Mouse (Mus musculus): Measurements from ENCODE around the gene Atad1. TPM values are rescaled to one million over a fixed set of nuclear protein-coding genes. Genes with fewer than 3 reads are reported as not detected.
"Not testable (repeated sequence)": the region's sequence is repeated elsewhere in the genome, so short reads cannot be mapped to it uniquely, and the experiment has no call there.

Gene Atad1
- polyA plus RNA-seq (2015; fragmentation: Nextera tagmentation; extraction: Ambion mirVana), result 54.5 and 55.2 TPM in 2 replicates

DNA sequence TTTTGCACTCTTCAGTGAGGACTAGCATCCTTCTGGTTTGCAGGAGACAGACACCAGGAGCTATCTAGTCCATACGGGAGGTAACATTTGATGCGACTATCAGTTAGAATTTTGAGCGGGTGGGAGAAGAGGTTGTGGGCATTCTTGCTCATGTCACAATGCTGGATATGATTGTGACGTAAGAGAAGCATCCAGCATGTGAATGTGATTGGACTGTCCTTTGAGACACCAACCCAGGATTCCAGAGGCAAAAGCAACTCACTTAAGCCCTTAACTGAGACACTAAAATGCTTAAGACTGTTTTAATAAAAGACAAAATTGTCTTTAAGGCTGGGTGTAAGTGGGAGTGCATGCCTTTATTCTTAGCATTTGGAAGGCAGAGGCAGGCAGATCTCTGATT, at the start of gene Atad1:
TSS of gene Atad1 (minus strand) at position 101 of the 400 bp plus-strand sequence.
- no peak within 1 kb of the TSS for H3K4me2 ChIP-seq
- ATAC-seq (ENCODE audit: insufficient number of reproducible peaks, low FRiP score, low TSS enrichment, low read depth), result no peak
- WGBS, result 87% methylated on average over 4 of the region's 4 CpGs

DNA sequence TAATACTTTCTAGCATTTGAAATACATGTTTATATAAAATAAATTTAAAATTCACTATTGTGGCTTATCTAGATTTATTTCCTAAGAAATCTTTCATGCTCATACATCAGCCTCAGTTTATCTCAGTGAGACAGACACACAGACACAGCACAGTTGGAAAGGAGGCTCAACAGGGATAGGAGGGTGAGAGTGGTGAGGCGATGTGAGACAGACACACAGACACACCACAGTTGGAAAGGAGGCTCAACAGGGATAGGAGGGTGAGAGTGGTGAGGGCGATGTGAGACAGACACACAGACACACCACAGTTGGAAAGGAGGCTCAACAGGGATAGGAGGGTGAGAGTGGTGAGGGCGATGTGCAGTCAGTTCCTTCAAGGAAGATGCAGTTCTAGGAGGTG, 48.4 kb upstream of the Atad1 start:
- not testable (repeated sequence) for H3K4me2 ChIP-seq; H3K27ac ChIP-seq; H3K4me3 ChIP-seq; H3K36me3 ChIP-seq; H3K27me3 ChIP-seq; H3K9me3 ChIP-seq; H3K9ac ChIP-seq; ATAC-seq (ENCODE audit: insufficient number of reproducible peaks, low FRiP score, low TSS enrichment, low read depth)
- WGBS, result 93% methylated on average over 3 of the region's 3 CpGs
- peaks cover 11% of the 10 kb centered on the region for H3K4me1 ChIP-seq

More for the DNA sequence above, at the start of gene Atad1:
- no peaks in the 10 kb centered on the region for H3K4me1 ChIP-seq
- H3K27me3 ChIP-seq, result no peaks in the 10 kb centered on the region
- no peak within 1 kb of the TSS for H3K9ac ChIP-seq
- H3K36me3 ChIP-seq, result no peaks in the 10 kb centered on the region
- H3K4me3 ChIP-seq, result no peak within 1 kb of the TSS
- no peaks in the 10 kb centered on the region for H3K9me3 ChIP-seq
- no peak within 1 kb of the TSS for H3K27ac ChIP-seq

DNA sequence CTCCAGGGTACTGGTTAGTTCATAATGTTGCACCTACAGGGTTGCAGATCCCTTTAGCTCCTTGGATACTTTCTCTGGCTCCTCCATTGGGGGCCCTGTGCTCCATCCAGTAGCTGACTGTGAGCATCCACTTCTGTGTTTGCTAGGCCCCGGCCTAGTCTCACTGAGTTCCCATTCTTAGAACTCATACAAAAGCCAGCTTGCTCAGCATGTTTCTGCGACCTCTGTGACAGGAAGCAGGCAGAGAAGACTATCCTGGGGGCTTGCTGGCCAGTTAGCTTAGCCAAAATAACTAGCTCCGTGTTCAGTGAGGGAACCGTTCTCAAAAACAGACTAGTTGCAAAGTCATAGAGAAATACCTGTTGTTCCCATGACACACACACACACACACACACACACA, 47.8 kb upstream of the Atad1 start:
- H3K4me3 ChIP-seq, result not testable (repeated sequence)

DNA sequence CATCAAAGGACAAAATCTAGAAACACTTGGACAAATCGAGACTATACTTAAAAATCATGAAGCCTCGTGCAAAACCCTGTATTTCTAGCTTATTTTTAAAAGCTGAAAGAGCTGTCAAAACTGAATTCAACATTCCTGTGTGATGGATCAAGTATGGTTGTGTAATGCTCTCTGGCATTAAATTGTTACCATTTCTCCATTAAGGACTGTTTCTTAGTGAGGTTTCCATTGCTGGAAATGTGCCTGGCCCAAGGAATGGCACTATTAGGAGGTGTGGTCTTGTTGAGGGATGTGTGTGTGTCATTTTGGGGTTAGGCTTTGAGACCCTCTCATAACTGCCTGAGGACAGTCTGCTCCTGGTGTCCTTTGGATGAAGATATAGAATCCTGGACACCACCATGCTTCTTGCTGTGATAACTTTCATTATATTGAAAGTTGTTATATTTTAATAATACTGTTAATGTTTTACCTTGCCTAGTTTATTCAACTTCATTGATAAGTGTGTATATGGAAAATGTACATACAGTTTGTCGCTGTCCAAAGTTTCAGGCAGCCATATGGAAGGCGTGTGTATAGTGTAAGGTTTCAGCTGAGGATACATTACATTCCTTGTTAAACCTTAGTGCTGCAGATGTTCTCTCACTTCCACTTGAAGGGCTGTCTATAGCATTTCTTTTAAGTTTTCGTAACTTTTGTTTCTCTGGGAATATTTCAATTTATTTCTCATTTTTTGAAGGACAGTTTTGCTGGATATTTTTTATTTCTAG, 41.9 kb upstream of the Atad1 start:
- no peak overlapping the region for H3K4me3 ChIP-seq
- H3K27me3 ChIP-seq, result no peaks in the 10 kb centered on the region
- H3K36me3 ChIP-seq, result peaks cover 5% of the 10 kb centered on the region; the same call in 1 of the 2 replicates
- H3K9me3 ChIP-seq, result no peaks in the 10 kb centered on the region
- no peak overlapping the region for H3K9ac ChIP-seq
- H3K4me1 ChIP-seq, result no peaks in the 10 kb centered on the region
- ATAC-seq (ENCODE audit: insufficient number of reproducible peaks, low FRiP score, low TSS enrichment, low read depth), result no peak
- no peak overlapping the region for H3K27ac ChIP-seq
- WGBS, result 66% methylated on average over 5 of the region's 5 CpGs
- H3K4me2 ChIP-seq, result no peak overlapping the region

More for the DNA sequence above, 47.8 kb upstream of the Atad1 start:
- 68% methylated on average over 4 of the region's 4 CpGs for WGBS
- ATAC-seq (ENCODE audit: insufficient number of reproducible peaks, low FRiP score, low TSS enrichment, low read depth); H3K36me3 ChIP-seq; H3K9me3 ChIP-seq; H3K27ac ChIP-seq; H3K27me3 ChIP-seq; H3K4me2 ChIP-seq; H3K9ac ChIP-seq; H3K4me1 ChIP-seq: not testable (repeated sequence)

DNA sequence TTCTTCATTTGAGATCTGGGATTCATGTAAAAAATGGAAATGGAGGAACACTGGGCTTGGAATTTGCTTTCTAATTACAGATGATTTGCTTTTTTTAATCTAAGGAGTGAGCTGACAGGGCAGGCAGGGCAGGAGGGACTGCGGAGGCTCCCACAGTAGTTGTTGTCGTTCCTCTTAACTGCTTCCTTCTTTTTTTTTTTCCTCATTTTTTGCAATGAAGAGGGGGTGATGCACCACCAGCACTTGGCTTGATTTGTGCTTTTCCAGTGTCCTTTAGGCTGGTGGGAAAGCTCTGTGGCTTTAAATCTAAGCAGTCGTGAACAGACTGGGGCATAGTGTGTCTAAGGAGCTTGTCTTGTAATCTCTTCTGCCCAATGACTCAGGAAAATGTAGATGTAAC, 39.5 kb upstream of the Atad1 start:
- no peaks in the 10 kb centered on the region for H3K36me3 ChIP-seq

DNA sequence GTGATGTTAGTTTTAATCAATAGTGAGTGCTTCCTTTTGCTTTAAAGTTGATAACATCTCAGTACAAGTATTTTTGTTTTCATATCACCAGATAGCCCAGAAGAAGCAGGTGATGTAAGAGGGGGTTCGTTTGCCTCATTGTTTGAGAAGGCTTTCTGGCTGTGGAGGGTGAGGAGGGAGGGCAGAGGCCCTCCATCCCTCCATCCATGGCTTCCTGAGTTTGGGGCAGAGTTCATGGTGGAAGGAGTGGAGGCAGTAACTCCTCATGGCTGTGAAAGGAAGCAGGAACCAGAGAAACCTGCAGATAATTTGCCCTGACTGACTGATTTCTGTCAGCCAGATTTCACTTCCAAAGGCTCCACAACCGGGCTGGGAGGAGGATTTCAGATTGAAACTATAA, 38.8 kb upstream of the Atad1 start:
- no peak overlapping the region for H3K4me2 ChIP-seq
- no peak overlapping the region for H3K27ac ChIP-seq
- no peaks in the 10 kb centered on the region for H3K4me1 ChIP-seq
- H3K27me3 ChIP-seq, result no peaks in the 10 kb centered on the region
- no peak overlapping the region for H3K4me3 ChIP-seq
- no peak for ATAC-seq (ENCODE audit: insufficient number of reproducible peaks, low FRiP score, low TSS enrichment, low read depth)
- WGBS, result 50% methylated on average over 2 of the region's 2 CpGs
- 0 out of 2 replicates have a peak, but pooled peaks cover 3% of the 10 kb centered on the region for H3K36me3 ChIP-seq
- no peaks in the 10 kb centered on the region for H3K9me3 ChIP-seq
- H3K9ac ChIP-seq, result no peak overlapping the region

More for the DNA sequence above, 39.5 kb upstream of the Atad1 start:
- no peaks in the 10 kb centered on the region for H3K9me3 ChIP-seq
- H3K4me1 ChIP-seq, result no peaks in the 10 kb centered on the region
- H3K27me3 ChIP-seq, result no peaks in the 10 kb centered on the region
- no peak overlapping the region for H3K4me3 ChIP-seq
- ATAC-seq (ENCODE audit: insufficient number of reproducible peaks, low FRiP score, low TSS enrichment, low read depth), result no peak
- WGBS, result 76% methylated on average over 3 of the region's 3 CpGs
- H3K27ac ChIP-seq, result no peak overlapping the region
- H3K4me2 ChIP-seq, result no peak overlapping the region
- no peak overlapping the region for H3K9ac ChIP-seq

DNA sequence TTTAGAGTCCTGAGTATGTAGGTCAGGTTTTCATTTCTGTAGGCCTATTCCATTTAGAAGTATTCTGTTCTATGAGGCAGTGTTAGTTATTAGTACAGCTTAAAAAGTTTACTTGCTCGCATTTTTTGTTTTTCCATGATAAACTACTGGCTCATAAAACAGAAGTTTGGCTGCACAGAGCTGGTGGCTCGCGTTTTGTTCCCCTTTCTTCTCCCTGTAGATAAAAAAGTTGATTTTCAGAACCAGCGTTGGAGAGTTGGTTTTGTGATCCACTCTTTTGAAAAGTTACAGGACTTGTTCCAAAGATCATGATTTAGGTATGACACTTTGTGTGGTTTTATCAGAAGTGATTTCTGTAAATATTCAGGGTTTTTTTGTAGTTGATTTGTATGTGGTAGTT, 22.9 kb upstream of the Atad1 start:
- Histone ChIP-seq H3K27ac (no peak overlapping the region), H3K4me3 (no peak overlapping the region), H3K4me1 (peaks cover 4% of the 10 kb centered on the region), H3K9ac (no peak overlapping the region), H3K9me3 (no peaks in the 10 kb centered on the region), H3K36me3 (no peaks in the 10 kb centered on the region), H3K27me3 (no peaks in the 10 kb centered on the region), H3K4me2 (no peak overlapping the region)
- no peak for ATAC-seq (ENCODE audit: insufficient number of reproducible peaks, low FRiP score, low TSS enrichment, low read depth)
- WGBS, result 68% methylated on average over 4 of the region's 4 CpGs

DNA sequence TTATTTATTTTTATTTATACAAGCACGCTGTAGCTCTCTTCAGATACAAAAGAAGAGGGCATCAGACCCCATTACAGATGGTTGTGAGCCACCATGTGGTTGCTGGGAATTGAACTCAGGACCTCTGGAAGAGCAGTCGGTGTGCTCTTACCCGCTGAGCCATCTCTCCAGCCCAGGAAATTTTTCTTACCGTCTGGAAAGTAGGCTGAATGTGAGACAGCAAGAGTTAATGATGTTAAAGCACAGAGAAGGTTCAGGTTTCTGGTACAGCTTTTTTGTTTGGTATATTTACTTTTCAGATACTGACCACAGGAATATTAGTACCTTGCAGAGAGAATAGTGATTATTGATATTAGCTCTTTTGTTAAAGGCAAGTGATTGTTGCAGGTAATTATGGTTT, 21.6 kb upstream of the Atad1 start:
- Histone ChIP-seq H3K36me3 (no peaks in the 10 kb centered on the region), H3K27me3 (no peaks in the 10 kb centered on the region), H3K4me3 (0 out of 2 replicates have a peak overlapping the region, but pooled peaks have one; percentile 29), H3K9me3 (no peaks in the 10 kb centered on the region), H3K9ac (no peak overlapping the region), H3K27ac (no peak overlapping the region), H3K4me1 (peaks cover 4% of the 10 kb centered on the region), H3K4me2 (no peak overlapping the region)
- ATAC-seq (ENCODE audit: insufficient number of reproducible peaks, low FRiP score, low TSS enrichment, low read depth), result no peak
- 61% methylated on average over 4 of the region's 4 CpGs for WGBS

DNA sequence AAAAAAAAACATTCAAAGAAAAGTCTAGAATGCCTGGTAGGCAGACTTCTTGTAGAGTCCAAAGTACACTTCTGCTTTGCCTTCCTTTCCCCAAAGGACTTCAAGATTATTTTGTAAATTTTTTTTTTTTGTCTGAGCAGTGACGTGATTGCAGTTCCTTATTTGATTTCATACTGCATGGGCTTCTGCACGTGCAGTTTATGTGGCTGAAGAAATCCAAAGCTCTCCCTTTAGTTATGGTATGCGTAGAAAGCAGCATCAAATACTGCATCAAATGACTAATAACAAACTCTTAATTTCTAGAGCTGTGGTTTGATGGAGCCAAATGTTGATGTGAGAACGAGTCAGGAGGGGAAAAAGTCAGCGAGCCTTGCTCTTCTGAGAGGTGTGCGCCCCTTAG, 20.9 kb upstream of the Atad1 start:
- Histone ChIP-seq H3K9ac (no peak overlapping the region), H3K9me3 (no peaks in the 10 kb centered on the region), H3K4me2 (peak overlapping the region; percentile 39), H3K4me1 (peaks cover 4% of the 10 kb centered on the region), H3K4me3 (peak overlapping the region; percentile 29), H3K27ac (no peak overlapping the region), H3K27me3 (no peaks in the 10 kb centered on the region), H3K36me3 (no peaks in the 10 kb centered on the region)
- ATAC-seq (ENCODE audit: insufficient number of reproducible peaks, low FRiP score, low TSS enrichment, low read depth), result no peak
- WGBS, result 36% methylated on average over 6 of the region's 6 CpGs

DNA sequence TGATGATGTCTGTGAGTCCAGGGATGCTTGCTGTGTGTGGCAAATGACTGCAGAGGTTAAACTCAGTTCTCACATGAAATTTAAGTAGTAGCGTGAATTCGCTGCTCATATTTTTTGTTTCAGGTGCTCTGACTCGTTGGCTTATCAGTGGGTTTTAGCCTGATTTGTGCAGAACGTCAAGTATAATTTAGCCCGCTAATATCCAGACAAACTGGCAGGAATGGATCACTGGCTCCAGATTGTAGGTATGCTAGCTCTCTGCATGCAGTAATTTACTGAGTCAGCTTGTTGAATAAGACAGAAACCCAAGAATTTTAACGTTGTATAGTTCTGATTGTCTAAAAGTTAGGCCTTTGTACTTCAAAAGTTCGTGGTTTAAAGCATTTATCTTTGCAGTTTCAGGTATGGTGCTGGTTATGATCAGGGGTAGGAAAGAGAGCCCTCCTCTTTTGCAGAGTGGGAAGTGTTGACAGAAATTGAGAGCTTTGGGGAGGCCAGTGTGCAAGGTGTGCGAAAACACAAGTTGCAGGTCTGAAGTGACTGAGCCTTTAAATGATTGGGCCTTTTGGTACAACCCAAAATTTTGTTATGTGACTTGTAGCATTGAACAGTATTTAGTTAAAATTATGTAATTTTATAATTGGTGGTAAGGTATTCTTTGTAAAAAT, 19.9 kb upstream of the Atad1 start:
- WGBS, result 5% methylated on average over 8 of the region's 8 CpGs
- peaks cover 9% of the 10 kb centered on the region for H3K27me3 ChIP-seq
- H3K4me2 ChIP-seq, result peak overlapping the region; percentile 48
- H3K4me1 ChIP-seq, result peaks cover 8% of the 10 kb centered on the region
- no peak for ATAC-seq (ENCODE audit: insufficient number of reproducible peaks, low FRiP score, low TSS enrichment, low read depth)
- no peak overlapping the region for H3K27ac ChIP-seq
- no peaks in the 10 kb centered on the region for H3K9me3 ChIP-seq
- no peaks in the 10 kb centered on the region for H3K36me3 ChIP-seq
- H3K4me3 ChIP-seq, result peak overlapping the region; percentile 95
- 0 out of 2 replicates have a peak overlapping the region, but pooled peaks have one; percentile 100 for H3K9ac ChIP-seq

DNA sequence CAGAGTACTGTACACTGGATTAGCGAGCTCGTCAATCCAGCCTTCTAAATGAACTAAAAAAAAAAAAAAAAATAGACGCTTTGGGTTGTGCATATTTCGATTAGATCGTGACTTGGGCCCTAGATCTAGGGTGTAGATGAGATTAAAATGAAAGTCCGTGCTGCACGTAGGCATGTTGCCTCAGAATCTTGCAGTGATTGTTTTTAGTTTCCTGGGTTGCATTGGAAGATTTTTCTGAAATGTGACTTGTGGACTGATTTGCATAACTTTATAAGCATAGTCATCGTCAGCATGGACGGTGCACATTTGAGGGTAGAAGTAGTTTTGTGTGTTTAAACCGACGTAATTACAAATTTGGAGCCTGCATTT, 19.2 kb upstream of the Atad1 start:
- H3K9ac ChIP-seq, result peak overlapping the region; percentile 100; the same call in 1 of the 2 replicates
- no peaks in the 10 kb centered on the region for H3K36me3 ChIP-seq
- H3K27me3 ChIP-seq, result peaks cover 13% of the 10 kb centered on the region
- no peaks in the 10 kb centered on the region for H3K9me3 ChIP-seq
- peak overlapping the region; percentile 95 for H3K4me3 ChIP-seq
- under 1% methylated on average over 11 of the region's 11 CpGs for WGBS
- H3K4me2 ChIP-seq, result peak overlapping the region; percentile 48
- no peak overlapping the region for H3K27ac ChIP-seq
- ATAC-seq (ENCODE audit: insufficient number of reproducible peaks, low FRiP score, low TSS enrichment, low read depth), result no peak
- peaks cover 8% of the 10 kb centered on the region for H3K4me1 ChIP-seq

All from limb, embryonic 15.5 days (tissue).